Mouse (Mus musculus) urinary bladder, postnatal 36 days (tissue): ENCODE results near the gene Vmn2r36.
"Not testable (repeated sequence)": the region's sequence is repeated elsewhere in the genome, so short reads cannot be mapped to it uniquely, and the experiment has no call there.

Experiments used
- DNase-seq, 2 experiments: peaks; one replicate each; pipeline ENCODE4 v3.0.0; 2022; ENCODE audit warnings: low spot score in 2 of 2, mixed read lengths in 1 of 2

Gene Vmn2r36

DNA sequence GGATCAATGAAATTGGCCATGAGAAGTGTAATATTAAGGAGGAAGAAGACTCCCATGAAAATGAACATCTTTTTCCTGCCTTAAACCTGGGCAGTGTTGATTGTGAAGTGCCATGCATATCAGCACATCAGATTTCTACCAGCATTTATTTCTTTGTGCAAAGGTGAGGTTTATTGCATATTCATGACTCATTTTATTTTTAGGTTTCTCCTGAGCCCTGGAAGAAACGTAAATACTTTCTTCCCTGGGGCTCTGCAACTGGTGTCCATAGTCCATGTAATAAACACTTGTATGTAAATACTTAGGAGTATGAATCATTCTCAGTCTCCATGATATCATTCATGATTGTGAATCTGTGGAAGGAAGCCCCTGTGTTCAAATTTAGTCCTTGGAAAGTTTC lies at the start of gene Vmn2r36:
Gene Vmn2r36, minus strand, starts transcription at position 101 of the 400 bp plus-strand sequence.
- not testable (repeated sequence) for DNase-seq
